Mouse (Mus musculus) layer of hippocampus, adult 11-12 months (tissue): ENCODE measurements around the gene Eef1akmt2.

Source experiments
- DNase-seq: peaks from one replicate; pipeline ENCODE4 v3.0.0; 2022; ENCODE audit warnings: low spot score

Gene Eef1akmt2

DNA sequence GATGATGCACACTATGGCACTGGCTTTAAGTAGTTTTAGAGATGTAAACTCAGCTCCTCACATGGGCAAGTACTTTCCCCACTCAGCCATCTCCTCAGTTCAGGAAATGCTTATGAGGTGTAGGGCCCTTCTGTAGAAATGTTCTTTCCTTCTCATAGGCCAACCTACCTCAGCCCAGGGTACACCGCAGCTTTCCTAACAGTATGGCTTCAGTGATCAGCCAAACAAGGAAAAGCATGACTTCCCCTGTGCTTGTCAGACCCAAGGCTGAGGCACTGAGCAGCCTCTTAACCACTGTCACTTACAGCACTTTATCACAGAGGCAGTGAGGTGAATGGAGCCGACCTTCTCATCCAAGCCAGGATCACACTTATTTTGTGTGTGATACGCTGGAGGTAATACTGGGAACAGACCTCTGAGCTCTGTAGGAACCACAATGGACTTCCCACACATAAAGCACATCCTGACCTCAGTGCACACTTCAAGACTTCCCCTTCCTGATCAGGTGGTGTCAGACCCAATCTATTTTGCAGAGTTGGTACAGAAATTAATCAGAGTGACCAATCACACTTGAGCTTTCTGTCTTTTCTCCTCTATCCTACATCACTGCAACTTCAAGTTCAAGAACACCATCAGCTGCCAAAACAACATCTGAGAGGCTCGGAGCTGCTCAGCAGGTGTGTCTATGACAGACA is 64.8 kb downstream of the Eef1akmt2 start:
- DNase-seq: no peak

DNA sequence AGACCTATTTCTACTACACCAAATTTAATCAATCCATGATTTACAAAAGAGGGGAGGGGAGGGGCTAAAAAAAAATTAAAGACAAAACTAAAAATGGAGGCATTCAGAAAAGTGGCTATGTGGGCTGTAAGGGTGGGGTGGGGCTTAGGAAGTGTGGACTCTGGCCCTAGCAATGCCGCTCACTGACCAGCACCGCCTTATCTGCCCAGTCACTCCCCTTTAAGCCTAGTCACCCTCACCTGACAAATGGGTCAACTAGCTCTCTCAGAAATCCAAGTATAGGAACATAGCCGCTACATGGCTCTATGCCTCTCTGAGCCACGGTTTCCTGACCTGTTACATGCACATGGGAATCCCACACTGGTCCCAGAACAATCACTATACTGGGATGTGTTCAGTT is 65.5 kb downstream of the Eef1akmt2 start:
- no peak for DNase-seq

DNA sequence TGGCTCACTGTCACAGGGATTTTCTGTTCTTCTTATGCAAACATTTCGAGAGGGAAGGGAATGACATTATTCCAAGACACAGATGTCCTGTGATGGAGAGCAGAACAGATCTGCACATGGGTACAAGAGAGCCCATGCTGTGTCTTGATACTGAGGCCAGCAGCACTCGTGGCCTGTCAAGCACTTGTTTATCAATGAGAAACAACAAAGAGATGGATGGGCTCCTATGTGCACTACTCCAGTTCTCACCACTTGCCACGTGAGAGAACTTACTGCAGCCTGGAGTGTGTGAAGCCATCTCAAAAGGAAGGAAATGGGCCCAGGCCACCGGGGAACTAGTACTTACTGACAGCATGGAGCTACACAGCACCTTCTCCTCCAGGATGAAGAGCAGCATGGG is 66.0 kb downstream of the Eef1akmt2 start:
- no peak for DNase-seq

DNA sequence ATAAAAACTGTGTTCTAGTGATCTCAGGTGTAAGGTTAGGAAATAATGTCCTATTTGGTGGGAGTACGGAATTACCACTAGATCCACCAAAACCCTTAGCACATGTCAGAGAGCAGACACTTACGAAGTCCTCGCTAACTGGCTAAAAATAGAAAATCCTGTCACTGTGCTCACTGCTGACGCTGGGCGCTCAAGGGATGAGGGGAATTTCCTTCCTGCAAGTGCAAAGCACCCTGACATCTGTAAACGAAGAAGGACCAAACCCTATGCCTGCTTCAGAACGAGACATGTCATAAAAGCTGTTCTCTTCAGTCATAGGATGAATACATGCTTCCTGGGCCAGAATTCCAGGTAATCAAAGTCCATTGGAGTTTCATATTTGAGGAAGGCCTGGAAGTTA is 66.5 kb downstream of the Eef1akmt2 start:
- no peak for DNase-seq

DNA sequence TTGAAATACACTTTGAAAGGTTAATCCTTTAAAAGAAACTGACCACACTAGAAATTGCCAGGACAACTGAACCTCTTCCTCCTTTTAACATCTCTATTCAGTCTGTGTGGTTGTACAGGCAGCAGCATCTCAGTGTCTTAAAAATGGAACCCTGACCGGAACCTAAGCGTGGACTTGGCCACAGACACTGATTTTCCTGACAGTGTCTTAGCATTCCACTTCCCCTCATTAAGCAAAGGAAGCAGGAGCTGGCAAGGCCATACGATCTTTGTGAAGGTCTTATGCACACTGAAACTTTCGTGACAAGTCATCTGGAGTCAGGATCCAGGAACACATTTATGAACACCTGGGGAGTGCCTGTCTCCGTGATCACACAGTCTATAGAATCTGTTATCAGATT is 68.4 kb downstream of the Eef1akmt2 start:
- no peak for DNase-seq

DNA sequence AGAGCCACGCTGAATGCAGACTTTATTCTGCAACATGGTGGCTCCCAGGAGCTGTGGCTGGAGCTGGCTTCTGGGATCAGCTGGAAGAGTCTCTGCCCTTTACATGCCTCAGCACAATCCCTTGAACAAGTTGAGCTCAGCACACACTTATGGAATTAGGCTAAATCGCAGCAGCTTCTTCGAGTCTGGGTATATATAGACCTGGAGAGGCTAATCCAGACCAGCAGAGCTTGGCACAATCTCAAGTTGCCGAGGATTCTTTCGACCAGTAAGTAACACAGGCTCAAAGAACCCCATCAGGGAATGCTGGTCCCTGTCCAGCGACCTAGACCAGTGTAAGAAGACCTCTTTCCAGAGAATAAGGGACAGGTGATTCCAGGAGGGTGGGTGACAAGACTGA is 70.6 kb downstream of the Eef1akmt2 start:
- no peak for DNase-seq

DNA sequence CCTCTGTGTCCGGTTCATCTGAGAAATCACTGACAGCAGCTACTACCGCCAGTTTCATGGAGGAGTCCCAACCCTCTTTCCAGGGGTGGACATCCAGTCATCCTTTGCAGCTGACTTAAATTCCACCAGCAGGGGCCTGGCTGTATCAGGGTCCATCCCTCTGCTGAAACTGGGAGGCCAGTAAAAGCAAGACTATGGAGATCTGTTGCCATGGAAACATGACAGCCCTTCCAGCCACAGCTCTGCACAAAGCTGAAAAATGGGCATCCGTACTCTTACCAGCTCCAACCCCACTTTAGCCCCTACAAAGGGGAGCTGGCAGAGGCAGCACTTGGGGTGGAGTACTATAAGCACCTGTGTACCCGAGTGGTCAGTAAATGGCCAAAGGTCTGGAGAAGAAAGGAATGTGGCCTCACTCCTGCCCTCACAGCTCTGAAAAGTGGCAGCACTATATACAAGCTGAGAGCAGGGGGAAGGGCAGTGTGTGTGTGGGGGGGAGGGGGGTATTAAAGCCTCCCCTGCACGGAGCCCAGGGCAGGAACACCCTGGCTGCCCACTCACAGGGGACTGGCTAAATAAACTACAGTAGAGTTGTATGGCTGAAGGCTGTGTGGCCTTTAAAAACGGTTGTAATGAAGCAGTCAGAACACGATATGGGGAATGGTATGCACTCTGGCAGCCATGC is 71.2 kb downstream of the Eef1akmt2 start:
- no peak for DNase-seq

DNA sequence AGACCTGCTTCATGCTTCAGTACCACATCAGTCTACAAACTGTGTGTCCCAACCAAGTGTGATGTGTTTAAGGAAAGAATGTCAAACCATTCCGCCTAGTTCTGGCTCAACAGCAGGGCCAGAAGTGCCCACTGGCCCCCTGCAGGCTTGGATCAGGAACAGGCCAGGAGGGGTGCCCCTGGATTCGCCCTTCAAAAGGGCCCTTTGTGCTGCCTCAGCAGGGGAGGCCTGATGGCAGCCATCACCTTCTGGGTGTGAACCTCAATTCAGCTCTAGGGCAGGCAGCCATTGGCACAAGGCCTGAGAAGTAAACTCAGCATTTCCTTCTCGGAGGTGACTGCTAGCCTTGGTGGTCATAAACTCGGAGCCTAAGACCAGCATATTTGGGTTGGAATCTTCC is 71.9 kb downstream of the Eef1akmt2 start:
- DNase-seq: no peak

DNA sequence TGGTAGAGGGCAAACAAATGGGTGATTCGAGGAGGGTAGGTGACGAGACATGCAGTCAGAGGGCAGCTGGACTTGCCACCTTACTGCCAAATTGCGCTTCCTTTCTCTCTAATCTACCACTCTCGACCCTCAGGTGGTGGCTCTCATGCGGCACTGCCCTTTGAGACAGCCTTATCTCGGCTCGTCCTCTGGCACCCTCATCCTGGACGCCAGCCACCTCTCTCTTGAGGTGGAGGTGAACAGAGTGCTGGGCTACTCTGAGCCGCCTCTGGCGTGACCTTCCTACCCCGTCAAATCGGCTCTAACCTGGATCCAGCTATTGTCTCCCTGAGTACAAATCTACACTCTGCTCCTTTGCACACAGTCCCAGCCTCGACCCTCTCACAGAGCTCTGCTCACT is 73.8 kb downstream of the Eef1akmt2 start:
- no peak for DNase-seq

DNA sequence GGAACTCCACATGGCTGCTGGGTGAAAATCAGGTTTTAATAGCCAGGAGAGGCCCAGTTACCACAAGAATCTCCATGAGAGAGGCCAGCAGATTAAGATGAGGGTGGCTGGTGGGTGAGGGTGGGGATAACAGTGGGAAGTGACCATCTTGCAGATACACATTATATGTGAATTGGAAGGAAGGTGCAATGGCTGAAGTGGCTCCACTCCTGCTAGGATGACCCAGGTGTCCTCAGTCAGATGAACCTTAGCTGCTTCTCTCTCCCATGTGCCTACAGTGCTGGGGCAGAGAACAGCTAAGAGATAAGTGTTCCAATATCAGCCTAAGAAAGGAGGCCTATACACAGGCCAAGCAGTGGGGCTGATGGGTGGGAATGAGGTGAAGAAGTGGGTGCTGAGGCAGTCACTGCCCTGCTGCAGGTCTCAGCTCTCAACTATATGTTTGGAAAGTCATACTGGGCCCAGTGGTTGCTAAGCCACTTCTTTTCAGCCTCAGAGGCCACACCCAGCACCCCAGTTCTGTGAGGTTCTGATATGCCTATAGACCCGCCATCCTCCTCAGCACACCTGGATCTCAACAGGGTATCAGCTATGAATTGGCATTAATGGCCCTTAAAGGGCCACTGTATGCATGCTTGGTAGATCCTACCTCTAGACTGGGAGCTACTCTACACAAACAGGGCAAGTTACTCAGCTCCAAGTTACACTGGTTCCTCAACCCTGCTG is 74.6 kb downstream of the Eef1akmt2 start:
- no peak for DNase-seq
